Mouse (Mus musculus): ENCODE measurements around the gene Cbx7. TPM values are rescaled to one million over a fixed set of nuclear protein-coding genes. Genes with fewer than 3 reads are reported as not detected.

The Cbx7 gene
- total and polyA plus RNA-seq, 3 experiments: 2.9 to 11.1 TPM; not detected in 1

GRCm38 (mm10) chr15:80011194-80011593 is 40.3 kb upstream of the Cbx7 start:
- H3K9ac ChIP-seq (ENCODE audit: control insufficient read depth, low read depth, low read length, poor library complexity, severe bottlenecking): no peak overlapping the region
- H3K36me3 ChIP-seq (ENCODE audit: control insufficient read depth in 1 of 2, insufficient read depth in 2 of 2, low read length in 2 of 2): peaks cover 0 to 5% of the 10 kb centered on the region in 2 experiments; a peak in 1 of 4 replicates
- no peaks in the 10 kb centered on the region for H3K9me3 ChIP-seq (replicated peaks; ENCODE audit: insufficient read depth, low read length)
- TF ChIP-seq CTCF (IDR thresholded peaks at IDR 0.05 in 2 of 3, conservative IDR thresholded peaks at IDR 0.05 in 1 of 3; ENCODE audit: control insufficient read depth in 1 of 3, insufficient read depth in 1 of 3, low read depth in 2 of 3, low read length in 3 of 3, poor library complexity in 1 of 3, severe bottlenecking in 1 of 3): no peak
- TF ChIP-seq CHD2 (IDR thresholded peaks at IDR 0.05; ENCODE audit: low read length): no peak
- TF ChIP-seq GABPA (IDR thresholded peaks at IDR 0.05; ENCODE audit: low read depth, low read length): no peak
- TF ChIP-seq POLR2AphosphoS2 (IDR thresholded peaks at IDR 0.05; ENCODE audit: low read length): no peak
- TF ChIP-seq E2F4 (IDR thresholded peaks at IDR 0.05; ENCODE audit: borderline replicate concordance, low read depth, low read length): no peak
- TF ChIP-seq SMC3 (IDR thresholded peaks at IDR 0.05; ENCODE audit: low read depth, low read length): no peak
- no peak for TF ChIP-seq ZKSCAN1 (IDR thresholded peaks at IDR 0.05; ENCODE audit: low read depth, low read length)
- TF ChIP-seq EP300 (IDR thresholded peaks at IDR 0.05; ENCODE audit: low read depth in 1 of 2, low read length in 2 of 2): no peak
- no peak for TF ChIP-seq ZC3H11A (IDR thresholded peaks at IDR 0.05; ENCODE audit: low read depth, low read length)
- no peak for TF ChIP-seq ZNF384 (IDR thresholded peaks at IDR 0.05; ENCODE audit: low read depth, low read length)
- H3K4me1 ChIP-seq (ENCODE audit: control insufficient read depth in 1 of 2, insufficient read depth in 2 of 2, low read length in 2 of 2): peaks cover 0 to 14% of the 10 kb centered on the region in 2 experiments; a peak in 2 of 4 replicates
- H3K27ac ChIP-seq (ENCODE audit: control insufficient read depth, low read depth, low read length): no peak overlapping the region
- H3K27me3 ChIP-seq (ENCODE audit: control insufficient read depth in 1 of 2, insufficient read depth in 2 of 2, low read length in 2 of 2): peaks cover 0 to 7% of the 10 kb centered on the region in 2 experiments; a peak in 2 of 4 replicates
- no peak for DNase-seq (ENCODE audit: low read depth, low spot score)
- no peaks in the 10 kb centered on the region for H3K79me2 ChIP-seq (ENCODE audit: control insufficient read depth, insufficient read depth, low read length, poor library complexity)
- no peak overlapping the region for H3K4me3 ChIP-seq (ENCODE audit: control insufficient read depth in 1 of 2, insufficient read depth in 1 of 2, low read depth in 2 of 2, low read length in 2 of 2)

- no peak overlapping the region for H3K27ac ChIP-seq (ENCODE audit: control insufficient read depth, low read depth, low read length)
- DNase-seq (ENCODE audit: low read depth, low spot score): no peak
- H3K36me3 ChIP-seq (ENCODE audit: control insufficient read depth in 1 of 2, insufficient read depth in 2 of 2, low read length in 2 of 2): peaks cover 0 to 8% of the 10 kb centered on the region in 2 experiments; a peak in 2 of 4 replicates
- H3K9ac ChIP-seq (ENCODE audit: control insufficient read depth, low read depth, low read length, poor library complexity, severe bottlenecking): no peak overlapping the region
- H3K9me3 ChIP-seq (replicated peaks; ENCODE audit: insufficient read depth, low read length): no peaks in the 10 kb centered on the region
- no peak for TF ChIP-seq ZMIZ1 (IDR thresholded peaks at IDR 0.05; ENCODE audit: low read depth, low read length)
- no peak for TF ChIP-seq ELF1 (IDR thresholded peaks at IDR 0.05; ENCODE audit: low read depth, low read length)
- TF ChIP-seq USF2 (IDR thresholded peaks at IDR 0.05; ENCODE audit: borderline replicate concordance in 1 of 2, insufficient read depth in 1 of 2, low read depth in 1 of 2, low read length in 2 of 2): no peak
- TF ChIP-seq ZNF384 (IDR thresholded peaks at IDR 0.05; ENCODE audit: low read depth, low read length): no peak
- no peak for TF ChIP-seq USF1 (IDR thresholded peaks at IDR 0.05; ENCODE audit: low read depth, low read length)
- TF ChIP-seq HCFC1 (IDR thresholded peaks at IDR 0.05; ENCODE audit: low read depth, low read length): no peak
- TF ChIP-seq GABPA (IDR thresholded peaks at IDR 0.05; ENCODE audit: low read depth, low read length): no peak
- TF ChIP-seq RAD21 (IDR thresholded peaks at IDR 0.05; ENCODE audit: low read depth, low read length): no peak
- no peak for TF ChIP-seq CTCF (IDR thresholded peaks at IDR 0.05 in 2 of 3, conservative IDR thresholded peaks at IDR 0.05 in 1 of 3; ENCODE audit: control insufficient read depth in 1 of 3, insufficient read depth in 1 of 3, low read depth in 2 of 3, low read length in 3 of 3, poor library complexity in 1 of 3, severe bottlenecking in 1 of 3)
- no peak for TF ChIP-seq POLR2AphosphoS2 (IDR thresholded peaks at IDR 0.05; ENCODE audit: low read length)
- TF ChIP-seq TBP (IDR thresholded peaks at IDR 0.05; ENCODE audit: low read depth, low read length): no peak
- no peak for TF ChIP-seq ETS1 (IDR thresholded peaks at IDR 0.05; ENCODE audit: low read depth, low read length)
- TF ChIP-seq RCOR1 (IDR thresholded peaks at IDR 0.05; ENCODE audit: low read depth, low read length): no peak
- no peak for TF ChIP-seq NRF1 (IDR thresholded peaks at IDR 0.05; ENCODE audit: insufficient read depth, low read depth, low read length, poor library complexity, severe bottlenecking)
- no peak for TF ChIP-seq E2F4 (IDR thresholded peaks at IDR 0.05; ENCODE audit: borderline replicate concordance, low read depth, low read length)
- TF ChIP-seq MYB (IDR thresholded peaks at IDR 0.05; ENCODE audit: low read depth, low read length): no peak
- no peak for TF ChIP-seq TCF12 (IDR thresholded peaks at IDR 0.05; ENCODE audit: low read depth, low read length)
- H3K79me2 ChIP-seq (ENCODE audit: control insufficient read depth, insufficient read depth, low read length, poor library complexity): no peaks in the 10 kb centered on the region
- H3K4me1 ChIP-seq (ENCODE audit: control insufficient read depth in 1 of 2, insufficient read depth in 2 of 2, low read length in 2 of 2): peaks cover 7 to 13% of the 10 kb centered on the region in 2 experiments
- peaks cover 0 to 7% of the 10 kb centered on the region in 2 experiments; a peak in 2 of 4 replicates for H3K27me3 ChIP-seq (ENCODE audit: control insufficient read depth in 1 of 2, insufficient read depth in 2 of 2, low read length in 2 of 2)
- H3K4me3 ChIP-seq (ENCODE audit: control insufficient read depth in 1 of 2, insufficient read depth in 1 of 2, low read depth in 2 of 2, low read length in 2 of 2): no peak overlapping the region
Measured at GRCm38 (mm10) chr15:80010182-80010558, 39.3 kb upstream of the Cbx7 start.

All from MEL (cell line).